Mouse (Mus musculus) neural tube, embryonic 13.5 days (tissue): Measurements from ENCODE around the gene Fam196b. TPM values are rescaled to one million over a fixed set of nuclear protein-coding genes. Genes with fewer than 3 reads are reported as not detected.

Source experiments
- ATAC-seq: fragments of 200-750 bp; cut with Nextera tagmentation; 2 replicates; pipeline ENCODE4 v1.8.0; 2017; ENCODE audit warnings: low read depth, mild to moderate bottlenecking, moderate TSS enrichment, moderate library complexity
- H3K27ac ChIP-seq: fragments of 300-500 bp; sonication (generic); replicated peaks from 2 replicates; pipeline ENCODE4 v1.5.1; 2015; ENCODE audit warnings: moderate library complexity, mild to moderate bottlenecking, inconsistent platforms
- H3K27me3 ChIP-seq: fragments of 300-500 bp; sonication (generic); 2 replicates; pipeline ENCODE4 v1.6.1; 2015; ENCODE audit warnings: mild to moderate bottlenecking, inconsistent platforms
- H3K36me3 ChIP-seq: fragments of 300-500 bp; sonication (generic); 2 replicates; pipeline ENCODE4 v1.6.1; 2015; ENCODE audit warnings: mild to moderate bottlenecking, inconsistent platforms
- H3K4me1 ChIP-seq: fragments of 300-500 bp; sonication (generic); replicated peaks from 2 replicates; pipeline ENCODE4 v1.6.1; 2015; ENCODE audit warnings: inconsistent platforms
- H3K4me2 ChIP-seq: fragments of 300-500 bp; sonication (generic); 2 replicates; pipeline ENCODE4 v1.6.1; 2015; ENCODE audit warnings: inconsistent platforms, mild to moderate bottlenecking, moderate library complexity
- H3K4me3 ChIP-seq: fragments of 300-500 bp; sonication (generic); 2 replicates; pipeline ENCODE4 v1.5.1; 2015; ENCODE audit warnings: mild to moderate bottlenecking, inconsistent platforms
- H3K9ac ChIP-seq: fragments of 300-500 bp; sonication (generic); 2 replicates; pipeline ENCODE4 v1.6.1; 2015; ENCODE audit warnings: moderate library complexity, mild to moderate bottlenecking, inconsistent platforms
- H3K9me3 ChIP-seq: fragments of 300-500 bp; sonication (generic); 2 replicates; pipeline ENCODE4 v1.6.1; 2016; ENCODE audit warnings: inconsistent platforms
- WGBS: fragments of 180-500 bp; shearing (Covaris S2); methylation state at CpG from one replicate; pipeline ENCODE4 v1.1.7; 2015; 5-methylcytosine and 5-hydroxymethylcytosine counted together
- polyA plus RNA-seq: library from polyadenylated mRNA; unstranded; fragments of >200 nt; fragmentation: Nextera tagmentation; extraction: Ambion mirVana; gene quantifications from 2 replicates; pipeline ENCODE4 v1.2.1, GENCODE M21; 2015

Gene Fam196b
- polyA plus RNA-seq, 1 experiment from 2014 or later: 3.8 TPM

GRCm38 (mm10) chr11:34300064-34300463, 14.6 kb upstream of the Fam196b start:
- H3K27me3 ChIP-seq: no peaks in the 10 kb centered on the region
- 95% methylated on average over 7 of the region's 7 CpGs for whole genome bisulfite sequencing
- H3K4me3 ChIP-seq: no peak overlapping the region
- peaks cover 9% of the 10 kb centered on the region for H3K4me1 ChIP-seq
- no peak overlapping the region for H3K27ac ChIP-seq
- no peak overlapping the region for H3K9ac ChIP-seq
- H3K36me3 ChIP-seq: no peaks in the 10 kb centered on the region
- no peak overlapping the region for H3K4me2 ChIP-seq
- no peak for ATAC-seq
- H3K9me3 ChIP-seq: no peaks in the 10 kb centered on the region

GRCm38 (mm10) chr11:34306231-34306630, 8.4 kb upstream of the Fam196b start:
- WGBS: 80% methylated on average over 3 of the region's 3 CpGs
- Histone ChIP-seq H3K4me3 (no peak overlapping the region), H3K9ac (no peak overlapping the region), H3K9me3 (no peaks in the 10 kb centered on the region), H3K4me2 (no peak overlapping the region), H3K27ac (no peak overlapping the region), H3K36me3 (no peaks in the 10 kb centered on the region), H3K4me1 (no peaks in the 10 kb centered on the region), H3K27me3 (peaks cover 3% of the 10 kb centered on the region; the same call in 1 of the 2 replicates)
- no peak for ATAC-seq

- Histone ChIP-seq H3K4me1 (no peaks in the 10 kb centered on the region), H3K27me3 (peaks cover 12% of the 10 kb centered on the region), H3K4me3 (no peak overlapping the region), H3K9me3 (no peaks in the 10 kb centered on the region), H3K27ac (no peak overlapping the region), H3K4me2 (no peak overlapping the region), H3K36me3 (no peaks in the 10 kb centered on the region), H3K9ac (no peak overlapping the region)
- no peak for ATAC-seq
- 92% methylated on average over 3 of the region's 3 CpGs for WGBS
Observed at GRCm38 (mm10) chr11:34308731-34309130, 5.9 kb upstream of the Fam196b start.

- no peak overlapping the region for H3K4me3 ChIP-seq
- peaks cover 12% of the 10 kb centered on the region for H3K27me3 ChIP-seq
- no peak for ATAC-seq
- no peak overlapping the region for H3K9ac ChIP-seq
- H3K4me2 ChIP-seq: no peak overlapping the region
- H3K9me3 ChIP-seq: no peaks in the 10 kb centered on the region
- 86% methylated on average over 2 of the region's 2 CpGs for WGBS
- no peak overlapping the region for H3K27ac ChIP-seq
- H3K4me1 ChIP-seq: no peaks in the 10 kb centered on the region
- no peaks in the 10 kb centered on the region for H3K36me3 ChIP-seq
Observed at GRCm38 (mm10) chr11:34309360-34309759, 5.3 kb upstream of the Fam196b start.

- H3K4me1 ChIP-seq: peaks cover 22% of the 10 kb centered on the region
- no peak overlapping the region for H3K4me2 ChIP-seq
- no peak overlapping the region for H3K27ac ChIP-seq
- H3K27me3 ChIP-seq: peaks cover 12% of the 10 kb centered on the region
- H3K4me3 ChIP-seq: no peak overlapping the region
- no peak overlapping the region for H3K9ac ChIP-seq
- H3K9me3 ChIP-seq: no peaks in the 10 kb centered on the region
- ATAC-seq: no peak
- WGBS: 69% methylated on average over 5 of the region's 5 CpGs
- H3K36me3 ChIP-seq: no peaks in the 10 kb centered on the region
Observed at GRCm38 (mm10) chr11:34311717-34312116, 2.9 kb upstream of the Fam196b start.

- H3K9ac ChIP-seq: no peak overlapping the region
- H3K36me3 ChIP-seq: no peaks in the 10 kb centered on the region
- no peak overlapping the region for H3K4me3 ChIP-seq
- H3K4me2 ChIP-seq: no peak overlapping the region
- no peaks in the 10 kb centered on the region for H3K9me3 ChIP-seq
- peaks cover 17% of the 10 kb centered on the region for H3K27me3 ChIP-seq
- no peak for ATAC-seq
- H3K4me1 ChIP-seq: peaks cover 26% of the 10 kb centered on the region
- 84% methylated on average over 7 of the region's 7 CpGs for WGBS
- H3K27ac ChIP-seq: no peak overlapping the region
Observed at GRCm38 (mm10) chr11:34312208-34312607, 2.4 kb upstream of the Fam196b start.

- H3K4me3 ChIP-seq: peak overlapping the region; percentile 44
- ATAC-seq: no peak; the same call in 1 of the 2 replicates
- no peaks in the 10 kb centered on the region for H3K9me3 ChIP-seq
- no peaks in the 10 kb centered on the region for H3K36me3 ChIP-seq
- H3K27me3 ChIP-seq: peaks cover 26% of the 10 kb centered on the region
- H3K9ac ChIP-seq: peak overlapping the region; percentile 72
- H3K4me2 ChIP-seq: peak overlapping the region; percentile 62
- H3K27ac ChIP-seq: peak overlapping the region; percentile 65
- peaks cover 44% of the 10 kb centered on the region for H3K4me1 ChIP-seq
- WGBS: 8% methylated on average over 5 of the region's 5 CpGs
Observed at GRCm38 (mm10) chr11:34315383-34315782, 761 bp downstream of the Fam196b start.

- Histone ChIP-seq H3K9ac (peak overlapping the region; percentile 72), H3K27ac (peak overlapping the region; percentile 65), H3K9me3 (no peaks in the 10 kb centered on the region), H3K4me1 (peaks cover 46% of the 10 kb centered on the region), H3K36me3 (no peaks in the 10 kb centered on the region), H3K4me2 (peak overlapping the region; percentile 62), H3K4me3 (peak overlapping the region; percentile 44), H3K27me3 (peaks cover 24% of the 10 kb centered on the region)
- 0 out of 2 replicates have a peak, but pooled peaks have one; percentile 18 for ATAC-seq
- WGBS: 29% methylated on average over 10 of the region's 10 CpGs
Observed at GRCm38 (mm10) chr11:34316176-34316575, 1.6 kb downstream of the Fam196b start.

- peak overlapping the region; percentile 62 for H3K4me2 ChIP-seq
- H3K4me1 ChIP-seq: peaks cover 46% of the 10 kb centered on the region
- H3K27me3 ChIP-seq: peaks cover 22% of the 10 kb centered on the region
- peak overlapping the region; percentile 38; the same call in 1 of the 2 replicates for H3K9ac ChIP-seq
- H3K36me3 ChIP-seq: no peaks in the 10 kb centered on the region
- H3K4me3 ChIP-seq: peak overlapping the region; percentile 44
- H3K27ac ChIP-seq: no peak overlapping the region
- WGBS: 67% methylated on average over 8 of the region's 8 CpGs
- no peak for ATAC-seq
- H3K9me3 ChIP-seq: no peaks in the 10 kb centered on the region
Observed at GRCm38 (mm10) chr11:34317001-34317400, 2.4 kb downstream of the Fam196b start.

- Histone ChIP-seq H3K4me3 (no peak overlapping the region), H3K27me3 (peaks cover 14% of the 10 kb centered on the region), H3K9ac (no peak overlapping the region), H3K27ac (no peak overlapping the region), H3K36me3 (no peaks in the 10 kb centered on the region), H3K4me1 (peaks cover 46% of the 10 kb centered on the region), H3K9me3 (no peaks in the 10 kb centered on the region), H3K4me2 (no peak overlapping the region)
- WGBS: 85% methylated on average over 1 of the region's 1 CpGs
- ATAC-seq: no peak
Observed at GRCm38 (mm10) chr11:34319282-34319681, 4.7 kb downstream of the Fam196b start.

- ATAC-seq: no peak
- H3K4me1 ChIP-seq: 0 out of 2 replicates have a peak, but pooled peaks cover 8% of the 10 kb centered on the region
- H3K4me3 ChIP-seq: no peak overlapping the region
- H3K27me3 ChIP-seq: peaks cover 3% of the 10 kb centered on the region; the same call in 1 of the 2 replicates
- H3K9ac ChIP-seq: no peak overlapping the region
- no peaks in the 10 kb centered on the region for H3K36me3 ChIP-seq
- no peaks in the 10 kb centered on the region for H3K9me3 ChIP-seq
- 84% methylated on average over 8 of the region's 8 CpGs for WGBS
- H3K27ac ChIP-seq: no peak overlapping the region
- no peak overlapping the region for H3K4me2 ChIP-seq
Observed at GRCm38 (mm10) chr11:34323664-34324063, 9.0 kb downstream of the Fam196b start.

- Histone ChIP-seq H3K27ac (no peak overlapping the region), H3K4me2 (no peak overlapping the region), H3K36me3 (no peaks in the 10 kb centered on the region), H3K27me3 (no peaks in the 10 kb centered on the region), H3K9ac (no peak overlapping the region), H3K4me3 (no peak overlapping the region), H3K4me1 (peaks cover 12% of the 10 kb centered on the region; the same call in 1 of the 2 replicates), H3K9me3 (no peaks in the 10 kb centered on the region)
- 29% methylated on average over 7 of the region's 7 CpGs for WGBS
- ATAC-seq: no peak
Observed at GRCm38 (mm10) chr11:34332344-34333031, 17.9 kb downstream of the Fam196b start.

GRCm38 (mm10) chr11:34337907-34338306, 23.3 kb downstream of the Fam196b start:
- H3K36me3 ChIP-seq: no peaks in the 10 kb centered on the region
- H3K4me3 ChIP-seq: no peak overlapping the region
- H3K27ac ChIP-seq: no peak overlapping the region
- no peaks in the 10 kb centered on the region for H3K9me3 ChIP-seq
- 73% methylated on average over 1 of the region's 1 CpGs for WGBS
- H3K4me2 ChIP-seq: no peak overlapping the region
- no peak for ATAC-seq
- no peaks in the 10 kb centered on the region for H3K27me3 ChIP-seq
- peaks cover 12% of the 10 kb centered on the region; the same call in 1 of the 2 replicates for H3K4me1 ChIP-seq
- H3K9ac ChIP-seq: no peak overlapping the region
